Mouse (Mus musculus) inflammation-experienced regulatory T-cells, adult 6 months (primary cell): ENCODE data around the gene Rint1. TPM values are rescaled to one million over a fixed set of nuclear protein-coding genes. Genes with fewer than 3 reads are reported as not detected.
A peak's percentile ranks its signal among the peaks of the same experiment; 100 is the strongest.

Experiments used
- ATAC-seq: one replicate; pipeline ENCODE4 v1.8.0; 2017
- polyA plus RNA-seq, 3 experiments: library from polyadenylated mRNA; unstranded; fragments of 100-300 nt; shearing (Covaris generic); gene quantifications; one replicate each; pipeline ENCODE4 v1.2.1; 2017

Gene Rint1
- 10 to 100 TPM; 15.2 to 28.3 (median 18.7) TPM for polyA plus RNA-seq

DNA sequence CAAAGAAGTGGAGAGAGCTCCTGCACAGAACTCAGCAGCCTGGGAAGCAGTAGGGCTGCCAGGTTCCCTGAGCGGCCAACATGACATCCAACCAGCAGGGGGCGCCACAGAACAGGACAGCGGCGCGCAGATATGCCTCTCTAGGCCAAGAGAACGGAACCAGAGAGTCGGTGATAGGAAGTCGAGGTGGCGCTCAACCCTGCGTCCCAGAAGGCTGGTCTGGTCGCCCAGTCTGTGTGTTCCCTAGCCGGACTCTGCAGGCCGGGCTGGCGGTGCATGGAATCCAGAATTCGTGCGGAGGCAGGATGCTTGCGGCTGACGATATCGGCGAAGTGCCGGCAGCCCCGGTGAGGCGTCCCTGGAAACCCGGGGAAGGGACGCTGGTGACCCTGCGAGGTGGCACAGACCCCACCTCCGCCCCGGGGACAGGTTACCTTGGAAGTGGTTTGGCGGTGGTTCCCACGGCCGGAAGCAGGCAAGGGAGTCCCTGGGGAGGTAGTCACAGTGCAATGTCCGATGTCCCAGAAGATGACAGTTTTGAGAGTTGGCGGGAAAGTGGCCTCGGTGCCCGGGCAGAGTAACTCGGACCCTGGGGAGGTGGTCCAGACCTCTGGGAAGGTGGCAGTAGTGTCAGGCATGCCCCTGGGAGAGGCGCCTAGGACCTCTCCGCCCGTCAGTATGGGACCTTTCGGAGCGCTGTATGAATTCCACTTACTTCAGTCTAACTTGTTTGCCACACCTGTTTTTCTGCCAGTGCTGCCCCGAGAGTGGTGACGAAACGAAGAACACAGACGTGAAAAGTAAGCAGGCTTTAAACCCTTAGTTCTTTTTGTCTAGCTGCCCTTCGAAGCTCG lies at the start of gene Rint1:
Rint1 (plus strand) TSS at position 176 of the 854 bp plus-strand sequence.
- ATAC-seq: peak; percentile 83

DNA sequence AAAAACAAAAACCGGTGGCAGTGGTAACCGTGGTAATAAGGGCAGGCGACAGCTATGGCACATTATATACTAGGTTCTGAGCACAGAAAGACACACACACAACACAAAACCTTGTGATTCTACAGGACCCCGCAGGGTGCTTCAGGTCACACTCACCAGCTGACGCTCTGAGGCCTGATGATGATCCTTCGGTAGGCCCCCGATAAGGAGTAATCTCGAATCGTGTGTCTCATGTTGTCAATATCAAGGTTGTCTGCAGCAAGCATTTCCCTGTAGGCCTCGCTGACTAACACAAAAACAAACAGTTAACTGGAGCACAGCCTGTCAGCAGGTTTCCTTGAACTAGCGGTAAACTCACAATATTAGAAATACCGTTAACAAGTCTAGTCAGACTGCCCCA lies 44.2 kb upstream of the Rint1 start:
- no peak for ATAC-seq

DNA sequence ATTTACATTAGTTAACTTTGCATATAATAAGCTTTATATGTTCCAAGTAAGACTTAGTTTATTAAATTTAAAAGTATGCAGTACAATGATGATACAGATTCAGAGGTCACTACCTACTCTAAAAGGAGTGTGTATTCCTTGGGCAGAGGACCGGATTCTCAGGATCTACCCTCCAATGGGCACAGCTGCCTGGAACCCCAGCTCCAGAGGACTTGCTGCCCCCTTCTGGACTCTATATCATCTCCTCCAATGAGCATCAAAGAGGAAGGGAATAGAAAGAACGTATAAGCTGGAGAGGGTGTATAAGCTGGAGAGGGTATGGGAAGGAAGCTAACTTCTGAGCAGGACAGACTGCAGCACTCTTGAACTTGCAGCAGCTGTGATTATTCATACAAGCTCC lies 37.6 kb upstream of the Rint1 start:
- ATAC-seq: no peak

DNA sequence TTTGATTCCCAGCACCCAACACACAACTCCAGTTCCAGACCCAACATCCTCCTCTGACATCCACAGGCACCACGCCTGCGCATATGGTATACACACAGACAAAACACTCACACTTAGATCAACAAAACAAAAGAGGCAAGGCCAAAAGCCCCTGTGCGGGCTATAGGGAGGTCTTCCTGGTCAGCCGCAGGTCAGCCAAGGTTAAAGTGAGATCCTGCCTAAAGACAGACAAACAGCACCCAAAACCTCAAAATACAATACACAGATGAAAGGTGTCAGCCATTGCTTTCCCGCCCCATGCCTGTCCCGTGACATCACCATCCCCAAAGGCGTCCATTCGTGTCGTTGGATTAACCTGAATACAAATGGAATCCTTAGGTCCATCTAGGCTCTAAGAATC lies 31.9 kb upstream of the Rint1 start:
- no peak for ATAC-seq

DNA sequence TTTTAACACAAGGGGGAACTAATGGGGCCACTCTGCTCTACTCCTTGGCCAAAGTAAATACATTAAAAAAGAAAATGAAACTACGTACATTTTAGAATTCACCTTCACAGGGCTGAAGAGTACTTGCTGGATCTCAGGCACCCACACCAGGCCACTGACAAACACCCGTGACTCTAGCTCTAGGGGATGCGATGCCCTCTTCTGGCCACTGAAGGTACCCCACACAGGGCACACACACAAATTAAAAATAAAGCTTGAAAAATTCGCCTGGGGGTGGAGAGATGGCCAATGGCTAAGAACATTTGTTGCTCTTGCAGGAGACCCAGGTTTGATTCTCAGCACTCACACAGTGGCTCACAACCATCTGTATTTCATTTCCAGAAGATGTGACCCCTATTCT lies 31.1 kb upstream of the Rint1 start:
- ATAC-seq: no peak

DNA sequence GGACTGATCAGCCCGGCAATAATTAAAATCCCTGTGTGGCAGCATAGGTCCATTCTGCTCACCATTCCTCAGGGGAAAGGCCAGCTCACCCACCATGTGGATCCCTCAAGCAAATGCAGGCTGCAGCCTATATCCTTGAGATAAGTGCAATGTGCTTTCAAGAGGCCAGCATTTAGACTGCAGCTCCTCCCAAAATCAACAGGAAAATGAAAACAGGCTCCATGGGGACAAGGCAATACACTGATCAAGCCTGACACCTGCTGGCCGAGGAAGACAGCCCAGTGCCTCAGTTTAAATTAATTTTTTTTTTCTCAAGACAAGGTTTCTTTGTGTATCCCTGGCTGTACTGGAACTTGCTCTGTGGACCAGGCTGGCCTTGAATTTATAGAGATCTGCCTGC lies 28.9 kb upstream of the Rint1 start:
- ATAC-seq: peak; percentile 35

DNA sequence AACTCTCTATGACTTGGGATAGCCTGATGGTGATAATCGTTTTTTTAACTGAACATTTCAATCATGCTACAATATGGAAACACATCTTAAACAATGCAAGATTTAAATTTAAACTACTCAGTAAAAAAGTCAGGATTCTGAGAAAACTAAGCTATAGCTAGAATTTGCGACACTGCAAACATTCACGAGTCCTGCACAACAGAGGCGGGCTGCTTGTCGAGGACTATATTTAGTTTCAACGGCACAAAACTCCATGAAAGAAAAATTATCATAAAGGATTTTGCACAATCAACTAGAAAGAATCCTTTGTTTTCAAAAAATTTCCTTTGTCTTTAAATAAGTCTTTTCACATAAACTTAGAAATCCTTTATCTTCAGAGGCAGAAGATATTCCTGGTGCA lies 25.0 kb upstream of the Rint1 start:
- no peak for ATAC-seq

DNA sequence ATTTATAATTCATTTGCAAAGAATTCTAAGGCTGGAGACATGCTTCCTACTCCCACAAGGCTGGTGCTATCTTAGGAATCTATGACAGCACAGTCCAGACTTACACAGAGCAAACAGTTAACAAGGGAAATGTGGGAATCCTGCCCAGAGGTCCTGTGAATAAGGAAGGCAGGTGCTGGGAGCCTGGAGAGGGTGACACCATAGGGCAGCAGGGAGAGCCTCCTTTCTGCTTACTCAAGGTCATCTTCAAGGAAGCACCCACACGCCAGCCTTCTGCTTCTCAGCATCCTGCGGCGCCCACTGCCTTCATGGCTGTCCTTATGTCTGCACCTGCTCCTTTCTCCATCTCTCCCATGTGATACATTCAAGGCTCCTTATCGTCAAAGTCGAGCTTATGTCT lies 23.0 kb upstream of the Rint1 start:
- no peak for ATAC-seq

DNA sequence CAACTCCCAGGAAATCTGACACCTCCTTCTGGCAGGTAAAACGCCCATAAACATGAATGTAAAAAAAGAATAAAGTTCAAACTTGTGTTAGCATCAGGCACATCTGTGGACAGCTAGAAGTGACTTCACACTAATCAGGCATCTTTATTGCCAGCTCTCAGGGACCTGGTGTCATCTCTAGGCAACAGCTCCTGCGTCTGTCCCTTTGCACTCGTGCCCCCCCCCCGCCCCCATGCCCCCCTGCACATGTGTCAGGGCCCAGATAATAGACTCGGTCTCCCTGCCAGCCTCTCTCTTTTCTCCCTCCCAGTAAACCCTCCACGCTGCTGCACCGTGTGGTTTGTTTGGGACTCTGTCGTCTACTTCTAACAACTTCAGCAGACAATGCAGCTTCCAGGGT lies 16.4 kb upstream of the Rint1 start:
- ATAC-seq: no peak

DNA sequence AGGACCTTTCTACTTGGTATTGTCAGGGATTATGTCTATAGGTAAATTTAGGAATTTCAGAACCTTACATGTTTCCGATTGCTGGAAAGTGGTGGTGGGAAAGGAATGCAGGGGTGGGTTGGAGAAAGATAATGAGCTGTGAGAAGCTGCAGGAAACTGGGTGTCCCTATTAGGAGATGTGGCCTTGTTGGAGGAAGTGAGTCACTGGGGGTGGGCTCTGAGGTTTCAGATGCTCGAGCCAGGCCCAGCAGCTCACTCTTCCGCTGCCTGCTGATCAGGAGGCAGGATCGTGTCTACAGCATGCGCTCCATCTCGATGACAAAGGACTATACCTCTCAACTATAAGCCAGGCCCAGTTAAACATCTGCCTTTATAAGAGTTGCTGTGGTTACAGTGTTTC lies 13.3 kb upstream of the Rint1 start:
- no peak for ATAC-seq

DNA sequence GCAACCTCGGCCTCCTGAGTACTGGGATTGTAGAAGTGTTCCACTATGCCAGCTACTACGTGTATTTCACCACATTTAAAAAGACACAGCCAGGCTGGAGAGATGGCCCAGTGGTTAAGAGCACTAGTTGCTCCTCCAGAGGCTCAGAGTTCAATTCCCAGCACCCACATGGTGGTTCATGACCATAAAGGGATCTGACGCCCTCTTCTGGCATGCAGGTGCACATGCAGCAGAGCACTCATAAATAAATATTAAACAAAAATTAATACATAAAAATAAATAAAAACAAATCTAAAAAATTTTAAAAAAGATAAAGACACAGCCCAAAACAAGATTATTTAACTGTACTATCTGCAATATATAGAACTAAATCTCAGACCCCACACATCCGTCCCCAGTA lies 7.0 kb upstream of the Rint1 start:
- no peak for ATAC-seq

DNA sequence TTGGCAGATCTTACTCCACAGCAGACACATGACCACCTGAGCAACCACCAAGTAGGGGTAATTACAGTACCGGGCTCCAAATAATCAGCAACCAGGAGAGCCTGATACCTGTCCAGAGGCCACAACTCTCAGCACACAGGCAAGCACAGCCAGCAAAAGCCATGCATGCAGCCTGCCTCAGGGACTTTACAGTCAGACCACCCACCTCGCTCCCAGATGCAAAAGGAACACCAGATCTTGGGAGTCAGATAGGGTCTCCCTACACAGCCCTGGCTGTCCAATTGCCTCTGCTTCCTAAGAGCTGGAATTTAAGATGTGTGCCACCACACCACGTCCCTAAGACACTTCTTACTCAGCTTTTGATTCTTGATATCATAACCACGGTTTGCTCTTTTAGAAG lies 6.3 kb upstream of the Rint1 start:
- no peak for ATAC-seq

DNA sequence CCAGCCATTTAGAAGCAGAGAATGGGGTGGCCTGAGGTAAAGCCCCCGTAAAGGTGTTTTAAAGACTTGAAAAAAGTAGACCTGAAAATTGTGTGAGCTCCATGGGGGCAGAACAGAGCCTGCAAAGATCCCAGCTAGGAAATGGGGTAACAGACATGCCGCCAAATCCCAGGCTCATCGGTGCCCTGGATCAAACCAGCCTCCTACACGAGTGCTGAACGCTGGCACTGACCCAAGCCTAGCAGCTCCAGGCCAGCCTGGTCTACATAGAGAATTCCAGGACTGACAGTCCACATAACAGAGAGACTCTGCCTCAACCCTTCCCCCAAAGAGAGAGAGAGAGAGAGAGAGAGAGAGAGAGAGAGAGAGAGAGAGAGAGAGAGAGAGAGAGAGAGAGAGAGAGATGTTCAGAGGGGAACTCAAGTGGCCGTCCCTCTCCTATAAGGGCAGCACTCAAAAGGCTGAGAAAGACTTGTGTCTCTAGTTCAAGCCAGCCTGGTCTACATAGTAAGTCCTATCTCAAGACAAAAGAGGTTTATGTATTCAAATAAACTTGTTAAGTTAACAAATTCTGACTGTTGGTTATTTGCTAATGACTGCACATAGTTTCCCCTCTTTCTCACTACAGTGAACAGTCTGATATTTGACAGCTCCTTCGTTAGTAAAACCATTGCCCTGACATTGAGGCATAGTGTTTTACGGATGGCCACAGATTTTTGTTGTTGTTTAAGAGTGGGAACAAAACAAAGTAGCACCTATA lies 5.3 kb upstream of the Rint1 start:
- no peak for ATAC-seq

DNA sequence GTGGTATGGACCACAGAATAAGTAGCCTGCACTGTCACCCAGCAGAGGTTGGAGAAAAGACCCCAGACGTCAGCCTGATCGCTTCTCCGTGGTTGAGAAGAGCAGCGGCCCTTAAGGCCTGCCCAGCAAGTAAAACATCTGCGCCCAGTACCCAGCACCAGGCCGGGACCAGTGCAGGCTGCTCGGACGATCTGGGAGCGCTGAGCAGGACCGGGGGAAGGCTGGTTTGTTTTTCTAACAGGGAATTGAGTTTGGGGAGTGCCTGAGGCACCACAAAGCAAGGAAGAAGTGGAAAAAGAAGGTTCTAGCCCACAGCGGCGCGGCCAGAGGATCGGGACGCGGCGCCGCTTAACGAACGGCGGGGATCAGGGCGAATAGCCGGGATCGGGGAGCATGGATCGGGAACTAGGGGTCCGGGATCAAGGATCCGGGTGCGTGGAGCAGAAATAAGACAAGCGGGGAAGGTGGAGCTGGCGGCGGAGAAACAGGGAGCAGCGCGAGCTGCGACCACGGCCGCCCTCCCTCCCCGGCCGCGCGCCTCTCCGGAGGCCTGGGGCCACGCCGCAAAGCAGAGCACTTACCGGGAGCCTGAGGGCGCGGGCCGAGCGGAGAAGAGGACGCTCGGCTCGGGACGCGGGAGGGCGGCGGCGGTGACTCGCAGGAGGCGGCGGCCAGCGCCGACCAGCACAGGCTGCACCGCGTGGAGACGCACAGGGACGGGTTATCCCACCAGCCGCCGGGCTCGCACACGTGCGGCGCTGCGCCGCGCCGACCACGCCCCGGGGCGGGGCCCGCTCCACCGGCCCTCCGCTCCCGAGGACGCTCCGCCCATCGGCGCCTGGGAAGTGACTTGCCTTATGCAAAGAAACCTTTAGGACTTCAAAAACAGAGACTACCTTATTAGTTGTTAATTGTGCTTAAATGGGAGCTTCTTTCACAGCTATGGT lies 4.3 kb upstream of the Rint1 start, which contains the start of gene Pus7:
Pus7 (minus strand) TSS at position 781 of the 947 bp plus-strand sequence.
- ATAC-seq: peak; percentile 75

DNA sequence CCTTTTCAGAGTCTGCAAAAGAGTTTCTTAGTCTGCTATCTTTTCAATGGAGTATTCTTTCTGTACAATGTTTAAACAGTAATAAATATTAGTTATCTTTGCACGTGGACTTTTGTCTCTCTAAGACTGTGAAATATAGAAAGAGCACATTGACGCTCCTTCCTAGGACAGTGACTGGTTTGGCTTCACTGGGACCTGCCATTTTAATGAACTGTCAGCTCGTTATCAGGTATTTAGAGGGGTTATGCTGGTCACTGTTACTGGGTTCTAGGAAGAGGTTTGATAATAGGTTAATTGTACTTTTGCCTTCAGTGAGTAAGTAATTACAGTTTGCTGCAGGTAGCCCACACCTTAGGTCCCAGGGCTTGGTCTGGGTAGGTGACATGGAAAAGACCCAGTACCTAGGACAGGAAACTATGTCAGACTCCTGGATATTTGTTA lies 899 bp downstream of the Rint1 start:
- ATAC-seq: no peak

DNA sequence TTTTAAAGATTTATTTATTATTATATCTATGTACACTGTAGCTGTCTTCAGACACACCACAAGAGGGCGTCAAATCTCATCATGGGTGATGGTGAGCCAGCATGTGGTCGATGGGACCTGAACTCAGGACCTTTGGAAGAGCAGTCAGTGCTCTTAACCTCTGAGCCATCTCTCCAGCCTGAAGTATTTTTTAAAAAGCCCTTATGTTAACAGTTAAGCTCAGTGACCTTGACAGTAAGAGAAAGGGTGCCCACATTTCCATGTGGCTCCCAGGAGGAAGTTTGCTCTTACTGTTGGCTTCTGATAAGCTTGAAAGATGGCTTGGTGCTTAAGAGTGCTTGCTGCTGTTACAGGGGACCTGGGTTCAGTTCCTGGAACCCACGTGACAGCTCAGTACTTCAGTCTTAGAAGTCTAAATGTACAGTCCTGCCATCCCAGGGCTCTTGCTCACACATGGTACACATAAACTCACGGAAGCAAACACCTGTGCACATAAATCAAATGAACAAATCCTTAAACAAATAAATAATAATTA lies 1.6 kb downstream of the Rint1 start:
- no peak for ATAC-seq

DNA sequence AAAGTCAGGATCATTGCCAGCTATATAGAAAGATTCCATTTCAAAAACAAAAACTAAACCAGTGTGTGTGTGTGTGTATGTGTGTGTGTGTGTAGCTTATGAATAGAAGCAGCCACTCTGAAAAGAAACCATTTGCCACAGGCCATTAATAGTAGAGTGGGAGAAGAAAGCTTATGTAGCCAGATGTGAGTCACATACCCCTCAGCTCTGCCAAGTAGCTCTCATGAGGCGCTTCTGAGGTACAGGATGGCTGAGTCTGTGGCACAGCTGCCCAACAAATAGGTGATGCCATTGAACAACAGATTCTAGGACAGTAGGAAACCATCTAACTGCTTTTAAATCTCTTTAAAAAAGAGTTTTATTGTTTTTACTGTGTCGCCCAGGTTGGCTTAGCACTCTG lies 5.2 kb downstream of the Rint1 start:
- no peak for ATAC-seq

DNA sequence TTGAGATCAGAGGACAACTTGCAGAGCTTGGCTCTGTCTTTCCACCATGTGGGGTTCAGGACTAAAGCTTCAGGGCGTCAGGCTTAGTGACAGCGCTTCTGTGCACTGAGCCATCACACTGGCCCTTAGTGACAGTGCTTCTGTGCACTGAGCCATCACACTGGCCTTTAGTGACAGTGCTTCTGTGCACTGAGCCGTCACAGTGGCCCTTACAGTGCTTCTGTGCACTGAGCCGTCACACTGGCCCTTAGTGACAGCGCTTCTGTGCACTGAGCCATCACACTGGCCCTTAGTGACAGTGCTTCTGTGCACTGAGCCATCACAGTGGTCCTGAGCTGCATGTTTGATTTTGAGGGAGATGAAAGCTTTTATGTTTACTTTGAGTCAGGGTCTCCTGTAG lies 27.3 kb downstream of the Rint1 start:
- ATAC-seq: no peak

DNA sequence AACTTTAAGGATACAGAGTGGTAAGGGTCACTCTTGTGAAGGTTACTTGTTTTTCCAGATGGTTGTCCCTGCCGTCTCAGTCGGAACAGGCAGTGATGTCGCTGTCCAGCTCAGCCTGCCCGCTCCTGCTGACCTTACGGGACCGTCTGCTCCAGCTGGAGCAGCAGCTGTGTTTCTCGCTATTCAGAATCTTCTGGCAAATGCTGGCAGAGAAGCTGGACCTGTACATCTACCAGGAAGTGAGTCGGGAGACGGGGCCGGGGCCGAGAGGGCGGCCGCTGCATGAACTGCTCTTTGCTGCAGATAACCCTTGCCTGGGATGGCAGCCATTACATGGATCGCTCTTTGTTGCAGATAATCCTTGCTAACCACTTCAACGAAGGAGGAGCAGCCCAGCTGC lies 29.2 kb downstream of the Rint1 start:
- no peak for ATAC-seq

DNA sequence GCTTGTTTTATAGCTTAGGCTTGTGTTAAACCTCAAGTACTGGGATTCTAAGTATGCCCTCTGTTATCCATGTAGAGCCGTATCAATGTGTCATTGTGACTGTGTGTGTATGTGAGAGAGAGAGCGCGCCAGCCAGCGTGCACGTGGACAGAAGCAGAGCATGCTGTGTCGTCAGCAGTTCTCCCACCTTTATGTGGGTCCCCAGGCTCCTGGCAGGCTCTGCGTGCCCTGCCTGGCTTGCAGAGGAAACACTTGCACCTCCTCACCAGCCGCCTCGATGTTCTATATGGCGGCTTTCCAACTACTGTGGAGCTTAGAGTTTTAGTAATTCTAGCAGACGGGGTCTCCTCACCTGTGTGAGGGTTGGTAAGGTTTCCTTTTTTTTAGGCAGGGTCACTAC lies 34.8 kb downstream of the Rint1 start:
- no peak for ATAC-seq

DNA sequence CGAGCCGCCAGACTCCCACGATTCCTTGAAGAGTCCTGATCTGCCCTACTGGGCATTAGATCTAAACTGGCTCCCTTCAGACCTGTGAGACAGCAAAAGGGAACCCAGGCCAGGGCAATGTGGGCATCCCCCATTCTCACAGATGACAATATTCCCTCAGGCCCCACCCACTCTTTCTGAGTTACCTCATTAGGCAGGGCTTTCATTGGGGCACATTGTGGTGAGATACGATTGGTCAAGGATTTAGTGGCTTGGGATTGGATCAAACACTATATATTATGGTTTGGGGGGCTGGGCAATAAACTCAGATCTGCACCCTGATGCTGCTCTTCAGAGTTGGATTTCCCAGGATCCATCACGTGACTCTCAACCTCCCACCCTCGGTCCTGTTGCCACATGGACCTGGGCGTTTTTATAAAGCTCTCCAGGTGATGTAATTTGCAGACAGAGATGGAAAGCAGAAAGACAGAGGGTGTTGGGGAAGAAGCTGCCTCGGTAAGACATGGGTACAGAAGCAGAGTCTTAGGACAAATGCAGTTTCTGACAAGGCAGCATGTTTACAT lies 36.7 kb downstream of the Rint1 start:
- no peak for ATAC-seq
